Mouse (Mus musculus) midbrain, postnatal 0 days (tissue): ENCODE measurements around the gene Rab4a. TPM values are rescaled to one million over a fixed set of nuclear protein-coding genes. Genes with fewer than 3 reads are reported as not detected.

Experiments used
- ATAC-seq: fragments of 200-750 bp; cut with Nextera tagmentation; 2 replicates; pipeline ENCODE4 v1.8.0; 2017; ENCODE audit warnings: moderate number of reproducible peaks, mild to moderate bottlenecking, moderate TSS enrichment, moderate library complexity; ENCODE audit not compliant: low FRiP score
- DNase-seq: peaks from one replicate; pipeline ENCODE4 v3.0.0-alpha.2; 2015; ENCODE audit warnings: low spot score
- H3K27ac ChIP-seq: fragments of 300-500 bp; sonication (generic); 2 replicates; pipeline ENCODE4 v1.5.1; 2014; ENCODE audit warnings: low read depth, mild to moderate bottlenecking, low read length, mixed read lengths
- H3K27me3 ChIP-seq: fragments of 300-500 bp; sonication (generic); 2 replicates; pipeline ENCODE4 v1.6.1; 2014; ENCODE audit warnings: low read length, control low read depth, mixed read lengths; ENCODE audit not compliant: insufficient read depth
- H3K36me3 ChIP-seq: fragments of 300-500 bp; sonication (generic); 2 replicates; pipeline ENCODE4 v1.6.1; 2014; ENCODE audit warnings: low read length, control low read depth, mixed read lengths; ENCODE audit not compliant: insufficient read depth
- H3K4me1 ChIP-seq: fragments of 300-500 bp; sonication (generic); 2 replicates; pipeline ENCODE4 v1.6.1; 2014; ENCODE audit warnings: mild to moderate bottlenecking, control low read depth, antibody characterized with exemption, low read length, mixed read lengths; ENCODE audit not compliant: insufficient read depth
- H3K4me2 ChIP-seq: fragments of 300-500 bp; sonication (generic); 2 replicates; pipeline ENCODE4 v1.6.1; 2014; ENCODE audit warnings: low read depth, mild to moderate bottlenecking, low read length, mixed read lengths; ENCODE audit not compliant: poor library complexity, severe bottlenecking
- H3K4me3 ChIP-seq: fragments of 300-500 bp; sonication (generic); 2 replicates; pipeline ENCODE4 v1.5.1; 2014; ENCODE audit warnings: low read depth, mild to moderate bottlenecking, low read length, moderate library complexity
- H3K9ac ChIP-seq: fragments of 300-500 bp; sonication (generic); replicated peaks from 2 replicates; pipeline ENCODE4 v1.6.1; 2014; ENCODE audit warnings: mild to moderate bottlenecking, low read length, moderate library complexity, mixed read lengths; ENCODE audit not compliant: poor library complexity, severe bottlenecking
- H3K9me3 ChIP-seq: fragments of 300-500 bp; sonication (generic); 2 replicates; pipeline ENCODE4 v1.6.1; 2016; ENCODE audit warnings: low read length, control low read depth
- CTCF ChIP-seq: IDR thresholded peaks from 2 replicates; pipeline ENCODE4 v1.5.1; 2016; ENCODE audit warnings: antibody characterized with exemption, mild to moderate bottlenecking
- WGBS: fragments of 180-500 bp; shearing (Covaris S2); extraction: QIAGEN DNeasy Blood & Tissue Kit; methylation state at CpG from one replicate; pipeline ENCODE4 v1.1.7; 2014; 5-methylcytosine and 5-hydroxymethylcytosine counted together
- polyA plus RNA-seq: library from polyadenylated mRNA; unstranded; fragments of >200 nt; fragmentation: Nextera tagmentation; extraction: Ambion mirVana; gene quantifications from 2 replicates; pipeline ENCODE4 v1.2.1, GENCODE M21; 2015
- total RNA-seq: library from RNA; depleted of rRNA; stranded (reverse); fragments of >200 nt; gene quantifications from 2 replicates; pipeline ENCODE4 v1.2.3, GENCODE M21; 2014

Rab4a gene
- total and polyA plus RNA-seq, 2 experiments from 2014 or later, result 59.8 to 97.7 TPM

DNA sequence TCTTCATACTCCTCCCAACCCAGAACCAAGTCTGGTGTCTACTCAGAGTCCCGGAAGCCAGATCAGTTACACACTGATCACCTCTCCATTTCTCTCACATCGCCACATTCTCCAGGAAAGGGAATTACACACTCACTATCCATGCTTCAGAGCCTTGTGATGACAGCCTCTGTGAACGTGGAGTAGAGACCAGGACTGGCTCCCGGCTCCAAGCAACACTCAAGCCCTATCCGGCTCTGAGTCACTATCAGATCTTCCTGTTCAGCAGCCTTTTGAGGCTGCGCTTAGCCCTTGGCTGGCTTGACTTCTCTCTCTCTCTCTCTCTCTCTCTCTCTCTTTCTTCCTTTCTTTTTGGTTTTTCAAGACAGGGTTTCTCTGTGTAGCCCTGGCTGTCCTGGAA, 67.6 kb downstream of the Rab4a start:
- TF ChIP-seq CTCF, result no peak
- no peak overlapping the region for H3K27ac ChIP-seq
- no peak for DNase-seq
- H3K4me1 ChIP-seq, result no peaks in the 10 kb centered on the region
- H3K9ac ChIP-seq, result no peak overlapping the region
- no peaks in the 10 kb centered on the region for H3K36me3 ChIP-seq
- no peak overlapping the region for H3K4me2 ChIP-seq
- no peaks in the 10 kb centered on the region for H3K9me3 ChIP-seq
- no peak for ATAC-seq
- WGBS, result 85% methylated on average over 6 of the region's 6 CpGs
- H3K4me3 ChIP-seq, result no peak overlapping the region
- H3K27me3 ChIP-seq, result no peaks in the 10 kb centered on the region

DNA sequence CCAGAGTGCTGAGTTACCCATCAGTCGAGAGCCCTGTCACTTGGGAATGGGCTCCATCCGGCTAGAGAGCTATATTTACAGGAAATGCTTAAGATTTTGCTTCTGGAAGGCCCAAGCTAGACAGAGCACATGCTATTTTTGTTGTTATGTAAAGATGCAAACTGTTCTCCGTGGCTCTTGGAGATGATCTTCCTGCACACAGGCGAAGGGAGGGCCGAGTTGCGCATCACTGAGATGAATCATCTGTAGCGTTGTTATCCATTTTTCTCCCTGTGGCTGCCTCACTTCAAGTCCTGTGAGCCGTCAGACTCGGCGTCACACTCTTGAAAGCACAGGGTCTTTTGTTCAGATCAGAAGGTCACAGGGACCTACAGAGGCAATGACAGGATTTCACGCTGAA, 68.5 kb downstream of the Rab4a start:
- H3K27me3 ChIP-seq, result no peaks in the 10 kb centered on the region

DNA sequence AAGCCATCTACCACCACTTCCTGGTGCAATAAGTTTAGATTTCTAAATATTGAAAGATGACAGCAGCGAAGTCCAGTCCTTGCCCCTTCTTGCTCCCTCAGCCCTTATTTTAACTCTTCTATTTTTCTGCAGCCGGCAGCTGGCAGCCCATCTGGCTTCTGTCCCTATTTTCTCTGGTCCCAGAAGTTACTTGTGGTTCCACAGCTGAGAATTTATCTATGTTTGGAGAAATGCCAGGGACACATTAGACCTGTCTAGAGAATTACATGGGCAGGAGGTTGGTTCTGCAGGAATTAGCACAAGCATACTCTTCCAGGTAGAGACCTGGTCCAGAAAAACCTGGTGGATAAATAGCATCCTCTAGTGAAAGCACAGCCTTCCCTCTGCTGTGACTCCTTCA, 72.1 kb downstream of the Rab4a start:
- no peak overlapping the region for H3K27ac ChIP-seq
- no peaks in the 10 kb centered on the region for H3K36me3 ChIP-seq
- H3K4me3 ChIP-seq, result no peak overlapping the region
- H3K4me2 ChIP-seq, result no peak overlapping the region
- no peak for ATAC-seq
- no peak for TF ChIP-seq CTCF
- no peak overlapping the region for H3K9ac ChIP-seq
- no peaks in the 10 kb centered on the region for H3K9me3 ChIP-seq
- 77% methylated on average over 2 of the region's 2 CpGs for WGBS
- DNase-seq, result peak; percentile 29
- H3K27me3 ChIP-seq, result no peaks in the 10 kb centered on the region
- H3K4me1 ChIP-seq, result no peaks in the 10 kb centered on the region

More for the DNA sequence above, 68.5 kb downstream of the Rab4a start:
- TF ChIP-seq CTCF, result no peak
- H3K4me3 ChIP-seq, result no peak overlapping the region
- no peak overlapping the region for H3K9ac ChIP-seq
- no peak overlapping the region for H3K27ac ChIP-seq
- no peaks in the 10 kb centered on the region for H3K36me3 ChIP-seq
- no peak overlapping the region for H3K4me2 ChIP-seq
- 72% methylated on average over 11 of the region's 11 CpGs for WGBS
- ATAC-seq, result no peak
- no peak for DNase-seq
- H3K4me1 ChIP-seq, result no peaks in the 10 kb centered on the region
- no peaks in the 10 kb centered on the region for H3K9me3 ChIP-seq

DNA sequence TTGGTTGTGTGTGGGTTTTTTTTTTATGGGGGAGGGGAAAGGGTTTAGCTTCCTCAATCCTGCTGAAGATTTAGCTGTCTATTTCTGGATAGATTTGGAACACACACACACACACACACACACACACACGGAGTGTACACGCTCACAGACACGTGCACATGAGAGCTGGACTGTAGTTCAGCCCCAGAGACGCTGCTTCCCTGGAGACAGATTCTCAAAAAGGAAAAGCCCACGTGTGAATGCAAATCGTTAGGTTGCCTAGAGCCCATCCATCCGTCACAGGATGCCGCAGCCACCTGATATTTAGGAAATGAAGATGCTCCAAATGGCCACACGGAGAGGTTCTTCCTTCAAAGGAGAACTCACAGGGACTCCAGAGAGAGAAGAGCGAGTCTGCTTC, 74.5 kb downstream of the Rab4a start:
- Histone ChIP-seq H3K4me3 (no peak overlapping the region), H3K36me3 (no peaks in the 10 kb centered on the region), H3K9me3 (no peaks in the 10 kb centered on the region), H3K27me3 (no peaks in the 10 kb centered on the region), H3K4me2 (no peak overlapping the region), H3K27ac (no peak overlapping the region), H3K4me1 (peaks cover 12% of the 10 kb centered on the region; the same call in 1 of the 2 replicates), H3K9ac (no peak overlapping the region)
- 55% methylated on average over 10 of the region's 10 CpGs for WGBS
- ATAC-seq (no peak), DNase-seq (peak; percentile 19)
- no peak for TF ChIP-seq CTCF

DNA sequence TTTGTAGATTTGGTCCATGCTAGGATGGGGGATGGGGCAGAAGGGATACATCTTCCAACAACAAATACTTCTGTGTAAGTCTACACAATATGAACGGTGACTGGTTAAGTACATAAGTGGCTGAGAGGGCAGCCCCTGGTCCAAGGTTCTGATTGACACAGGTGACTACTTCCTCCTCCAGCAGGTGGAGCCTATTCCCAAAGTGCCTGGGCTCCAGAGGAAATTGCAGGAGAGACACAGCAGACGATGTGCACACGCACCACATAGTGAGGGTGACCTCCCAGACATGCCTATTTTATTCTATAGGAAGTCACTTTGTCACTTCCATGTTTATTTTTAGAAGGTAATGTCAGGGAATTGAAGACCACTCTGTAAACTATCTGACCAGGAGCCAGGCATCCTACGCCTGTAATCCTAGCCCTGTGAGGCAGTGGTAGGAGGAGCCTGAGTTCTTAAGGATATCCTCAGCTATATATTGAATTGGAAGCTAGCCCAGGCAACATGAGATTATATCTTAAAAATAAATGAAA, 75.1 kb downstream of the Rab4a start:
- ATAC-seq (no peak), DNase-seq (no peak)
- Histone ChIP-seq H3K4me3 (no peak overlapping the region), H3K9ac (no peak overlapping the region), H3K27ac (no peak overlapping the region; the same call in 1 of the 2 replicates), H3K36me3 (no peaks in the 10 kb centered on the region), H3K4me1 (peaks cover 12% of the 10 kb centered on the region; the same call in 1 of the 2 replicates), H3K27me3 (no peaks in the 10 kb centered on the region), H3K9me3 (no peaks in the 10 kb centered on the region), H3K4me2 (no peak overlapping the region)
- peak; percentile 31 for TF ChIP-seq CTCF
- 65% methylated on average over 4 of the region's 4 CpGs for WGBS

DNA sequence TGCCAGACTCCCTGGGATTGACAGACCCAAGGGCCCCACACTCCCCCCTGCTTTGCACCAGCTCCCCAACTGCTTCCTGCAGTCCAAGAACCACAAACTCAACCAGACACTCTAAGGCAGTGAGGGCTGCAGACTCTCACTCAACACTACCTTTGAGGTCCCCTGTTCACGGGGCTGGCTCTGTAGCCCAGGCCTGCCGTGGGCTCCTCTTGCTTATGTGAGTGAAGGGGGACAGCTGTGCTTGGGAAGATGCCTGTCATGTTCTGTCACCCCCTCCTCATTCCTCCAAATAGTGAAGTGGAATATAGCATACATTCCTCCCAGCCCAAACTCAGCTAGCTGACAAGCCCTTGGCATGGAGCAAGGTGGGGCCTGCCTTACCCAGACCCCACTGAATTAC, 76.6 kb downstream of the Rab4a start:
- TF ChIP-seq CTCF, result no peak
- no peak overlapping the region for H3K4me3 ChIP-seq
- no peak for DNase-seq
- no peak overlapping the region for H3K4me2 ChIP-seq
- no peak overlapping the region for H3K27ac ChIP-seq
- 71% methylated on average over 2 of the region's 2 CpGs for WGBS
- ATAC-seq, result no peak
- H3K4me1 ChIP-seq, result peaks cover 12% of the 10 kb centered on the region; the same call in 1 of the 2 replicates
- H3K27me3 ChIP-seq, result no peaks in the 10 kb centered on the region
- no peaks in the 10 kb centered on the region for H3K9me3 ChIP-seq
- no peak overlapping the region for H3K9ac ChIP-seq
- no peaks in the 10 kb centered on the region for H3K36me3 ChIP-seq
